Mouse (Mus musculus) cortical plate, adult 2 months (tissue): ENCODE measurements around the gene Tmem182. TPM values are rescaled to one million over a fixed set of nuclear protein-coding genes. Genes with fewer than 3 reads are reported as not detected.

ENCODE experiments used
- H3K27ac ChIP-seq: fragments of 200-500 bp; 2 replicates; pipeline ENCODE4 v1.5.1; 2012; ENCODE audit warnings: low read length, control low read depth, inconsistent platforms; ENCODE audit not compliant: insufficient read depth
- H3K4me1 ChIP-seq: fragments of 200-500 bp; 2 replicates; pipeline ENCODE4 v1.6.1; 2011; ENCODE audit warnings: low read length; ENCODE audit not compliant: control insufficient read depth, insufficient read depth
- H3K4me3 ChIP-seq: fragments of 200-500 bp; 2 replicates; pipeline ENCODE4 v1.5.1; 2011; ENCODE audit warnings: mild to moderate bottlenecking, low read length, control low read depth; ENCODE audit not compliant: insufficient read depth
- CTCF ChIP-seq: fragments of 200-500 bp; IDR thresholded peaks from 2 replicates; pipeline ENCODE4 v1.5.1; 2011; ENCODE audit warnings: mild to moderate bottlenecking, control low read depth, low read length; ENCODE audit not compliant: insufficient read depth; ENCODE audit errors: extremely low read depth
- POLR2A ChIP-seq: fragments of 200-500 bp; IDR thresholded peaks from 2 replicates; pipeline ENCODE4 v1.6.1; 2011; ENCODE audit warnings: mild to moderate bottlenecking, low read length, control low read depth; ENCODE audit not compliant: insufficient read depth; ENCODE audit errors: extremely low read depth
- polyA plus RNA-seq: library from polyadenylated mRNA; depleted of rRNA; stranded (reverse); fragments of >200 nt; gene quantifications from 2 replicates; pipeline ENCODE4 v1.2.3, GENCODE M21; 2012

Tmem182 gene
- polyA plus RNA-seq, 1 experiment, result 0.19 TPM

- no peaks in the 10 kb centered on the region for H3K4me1 ChIP-seq
- no peak overlapping the region for H3K4me3 ChIP-seq
- no peak for TF ChIP-seq CTCF
- no peak for TF ChIP-seq POLR2A
- no peak overlapping the region for H3K27ac ChIP-seq
These were observed 31.4 kb upstream of the Tmem182 start for GRCm38 (mm10) chr1:40774040-40774439.

- TF ChIP-seq POLR2A, result no peak
- no peak for TF ChIP-seq CTCF
- no peak overlapping the region for H3K27ac ChIP-seq
- H3K4me3 ChIP-seq, result no peak overlapping the region
- H3K4me1 ChIP-seq, result no peaks in the 10 kb centered on the region
These were observed 29.3 kb upstream of the Tmem182 start for GRCm38 (mm10) chr1:40776102-40776501.

- TF ChIP-seq CTCF (no peak), POLR2A (no peak)
- Histone ChIP-seq H3K27ac (no peak overlapping the region), H3K4me1 (no peaks in the 10 kb centered on the region), H3K4me3 (no peak overlapping the region)
These were observed 28.6 kb upstream of the Tmem182 start for GRCm38 (mm10) chr1:40776763-40777162.

GRCm38 (mm10) chr1:40783450-40783849 is 22.0 kb upstream of the Tmem182 start:
- Histone ChIP-seq H3K27ac (no peak overlapping the region), H3K4me1 (no peaks in the 10 kb centered on the region), H3K4me3 (no peak overlapping the region)
- TF ChIP-seq POLR2A, result no peak
- no peak for TF ChIP-seq CTCF

- Histone ChIP-seq H3K27ac (no peak overlapping the region), H3K4me3 (no peak overlapping the region), H3K4me1 (no peaks in the 10 kb centered on the region)
- TF ChIP-seq CTCF (no peak), POLR2A (no peak)
These were observed 21.1 kb upstream of the Tmem182 start for GRCm38 (mm10) chr1:40784306-40784705.

- TF ChIP-seq CTCF, result no peak
- TF ChIP-seq POLR2A, result no peak
- H3K4me3 ChIP-seq, result no peak overlapping the region
- H3K27ac ChIP-seq, result no peak overlapping the region
- H3K4me1 ChIP-seq, result no peaks in the 10 kb centered on the region; the same call in 1 of the 2 replicates
These were observed 19.4 kb upstream of the Tmem182 start for GRCm38 (mm10) chr1:40785876-40786445.

GRCm38 (mm10) chr1:40788956-40789355 is 16.4 kb upstream of the Tmem182 start:
- no peaks in the 10 kb centered on the region; the same call in 1 of the 2 replicates for H3K4me1 ChIP-seq
- TF ChIP-seq CTCF (no peak), POLR2A (no peak)

GRCm38 (mm10) chr1:40789666-40790233 is 15.7 kb upstream of the Tmem182 start:
- TF ChIP-seq CTCF, result no peak
- TF ChIP-seq POLR2A, result no peak
- Histone ChIP-seq H3K4me3 (peak overlapping the region; percentile 86), H3K4me1 (no peaks in the 10 kb centered on the region; the same call in 1 of the 2 replicates), H3K27ac (no peak overlapping the region)

More at GRCm38 (mm10) chr1:40788956-40789355, 16.4 kb upstream of the Tmem182 start:
- H3K4me3 ChIP-seq, result no peak overlapping the region
- H3K27ac ChIP-seq, result no peak overlapping the region

GRCm38 (mm10) chr1:40790324-40791141 is 14.9 kb upstream of the Tmem182 start, which contains the start of gene Mfsd9:
Gene Mfsd9 (minus strand): TSS chr1:40790687.
- TF ChIP-seq POLR2A (peak; percentile 51; the same call in 1 of the 2 replicates), CTCF (no peak)
- Histone ChIP-seq H3K4me1 (no peaks in the 10 kb centered on the region; the same call in 1 of the 2 replicates), H3K27ac (no peak within 1 kb of the TSS), H3K4me3 (peak within 1 kb of the TSS; percentile 86)
